Mouse (Mus musculus): ENCODE results near the gene Zc3hc1.

- TF ChIP-seq POLR2A (IDR thresholded peaks at IDR 0.05; ENCODE audit: insufficient read depth, low read depth, low read length) (no peak), CTCF (IDR thresholded peaks at IDR 0.05) (no peak)
Observed at GRCm38 (mm10) chr6:30352762-30353161, 38.1 kb downstream of the Zc3hc1 start.
